Mouse (Mus musculus): ENCODE results near the gene Olfr283. TPM values are rescaled to one million over a fixed set of nuclear protein-coding genes. Genes with fewer than 3 reads are reported as not detected.

The Olfr283 gene
- polyA plus RNA-seq, 1 experiment from 2014 or later = not detected

DNA sequence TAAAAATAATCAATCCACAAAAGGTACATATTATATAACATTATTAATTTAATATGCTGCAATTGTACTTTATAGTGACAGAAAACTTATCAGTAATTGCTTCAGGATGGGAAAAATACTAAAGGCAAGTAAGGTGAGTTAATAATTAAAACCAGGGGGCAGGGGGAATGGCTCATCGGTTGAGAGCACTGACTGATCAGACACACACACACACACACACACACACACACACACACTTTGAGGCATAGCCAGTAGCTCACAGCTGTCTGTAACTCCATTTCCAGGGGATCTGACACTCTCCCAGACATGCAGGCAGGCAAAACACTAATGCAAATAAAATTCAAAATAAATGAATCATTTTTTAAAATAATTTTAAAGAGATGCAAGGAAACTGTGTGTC is 16.4 kb upstream of the Olfr283 start:
- ATAC-seq (ENCODE audit: borderline replicate concordance, extremely low read depth, low FRiP score, low TSS enrichment) = no peak

DNA sequence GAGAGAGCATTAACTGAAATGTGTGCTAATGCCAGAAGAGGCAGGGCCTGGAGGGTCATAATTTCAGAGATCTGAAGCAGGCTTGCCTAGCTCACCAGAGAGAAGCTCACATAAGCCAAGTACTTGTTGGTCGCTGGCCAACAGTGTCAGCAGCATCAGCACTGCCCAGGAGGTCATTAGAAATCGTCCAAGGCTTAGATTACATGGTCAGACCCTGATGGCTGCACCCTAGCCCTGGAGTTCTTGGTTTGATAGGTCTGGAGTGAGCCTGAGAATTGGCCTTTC is 11.1 kb upstream of the Olfr283 start:
- no peak overlapping the region for H3K9ac ChIP-seq
- no peak overlapping the region for H3K27ac ChIP-seq
- H3K4me2 ChIP-seq = no peak overlapping the region
- peak; percentile 70 for ATAC-seq (ENCODE audit: borderline replicate concordance, extremely low read depth, low FRiP score, low TSS enrichment)
- H3K9me3 ChIP-seq = no peaks in the 10 kb centered on the region
- H3K36me3 ChIP-seq = no peaks in the 10 kb centered on the region
- WGBS = 19% methylated on average over 2 of the region's 2 CpGs
- H3K4me3 ChIP-seq = no peak overlapping the region
- H3K27me3 ChIP-seq = no peaks in the 10 kb centered on the region
- H3K4me1 ChIP-seq = 0 out of 2 replicates have a peak, but pooled peaks cover 5% of the 10 kb centered on the region

More for the DNA sequence above, 16.4 kb upstream of the Olfr283 start:
- 56% methylated on average over 1 of the region's 1 CpGs for WGBS
- H3K9ac ChIP-seq = no peak overlapping the region
- H3K4me3 ChIP-seq = no peak overlapping the region
- no peaks in the 10 kb centered on the region for H3K9me3 ChIP-seq
- no peaks in the 10 kb centered on the region for H3K27me3 ChIP-seq
- H3K36me3 ChIP-seq = no peaks in the 10 kb centered on the region
- H3K4me2 ChIP-seq = no peak overlapping the region
- H3K4me1 ChIP-seq = no peaks in the 10 kb centered on the region
- no peak overlapping the region for H3K27ac ChIP-seq

DNA sequence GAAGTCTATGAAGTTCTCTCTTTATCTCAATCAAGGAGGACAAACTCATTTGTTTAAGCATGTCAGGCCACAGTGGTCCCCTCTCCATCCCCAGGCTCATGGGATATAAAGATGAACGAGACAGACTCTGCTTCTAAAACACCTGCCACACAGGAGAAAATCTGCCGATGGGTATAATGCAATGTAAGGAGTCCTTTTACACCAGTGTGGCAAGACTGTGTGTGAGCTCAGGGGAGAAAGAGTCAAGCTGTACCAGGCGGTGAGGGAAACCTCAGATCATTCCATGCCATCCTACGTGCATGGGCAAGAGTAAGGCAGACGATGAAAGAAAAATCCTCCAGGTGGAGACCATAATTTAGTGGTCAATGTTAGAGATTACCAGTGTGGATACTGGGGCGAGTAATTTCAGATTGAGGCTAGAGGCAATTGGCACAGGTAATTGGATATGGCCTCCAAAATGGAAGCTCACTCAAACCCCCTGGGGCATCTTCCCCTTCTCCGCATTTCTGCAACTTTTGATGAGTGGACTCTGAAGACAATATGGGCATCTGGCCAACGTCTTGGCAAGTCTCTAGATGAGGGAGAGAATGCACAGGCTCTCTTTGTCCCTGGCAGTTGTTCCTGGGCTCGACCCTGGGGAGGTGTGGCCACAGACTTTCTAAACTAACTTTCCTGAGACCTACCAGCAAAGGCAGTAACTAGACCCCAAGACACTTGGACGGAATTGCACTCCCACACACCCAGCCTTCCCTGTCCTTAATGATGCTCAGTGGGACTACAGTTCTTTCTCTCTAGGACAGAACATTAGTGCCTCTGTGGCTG is 10.5 kb upstream of the Olfr283 start:
- no peak; the same call in 1 of the 2 replicates for ATAC-seq (ENCODE audit: borderline replicate concordance, extremely low read depth, low FRiP score, low TSS enrichment)
- H3K4me2 ChIP-seq = no peak overlapping the region
- no peaks in the 10 kb centered on the region for H3K9me3 ChIP-seq
- H3K4me1 ChIP-seq = 0 out of 2 replicates have a peak, but pooled peaks cover 5% of the 10 kb centered on the region
- WGBS = 56% methylated on average over 10 of the region's 10 CpGs
- H3K4me3 ChIP-seq = no peak overlapping the region
- no peaks in the 10 kb centered on the region for H3K36me3 ChIP-seq
- H3K27ac ChIP-seq = no peak overlapping the region
- no peak overlapping the region for H3K9ac ChIP-seq
- H3K27me3 ChIP-seq = no peaks in the 10 kb centered on the region

DNA sequence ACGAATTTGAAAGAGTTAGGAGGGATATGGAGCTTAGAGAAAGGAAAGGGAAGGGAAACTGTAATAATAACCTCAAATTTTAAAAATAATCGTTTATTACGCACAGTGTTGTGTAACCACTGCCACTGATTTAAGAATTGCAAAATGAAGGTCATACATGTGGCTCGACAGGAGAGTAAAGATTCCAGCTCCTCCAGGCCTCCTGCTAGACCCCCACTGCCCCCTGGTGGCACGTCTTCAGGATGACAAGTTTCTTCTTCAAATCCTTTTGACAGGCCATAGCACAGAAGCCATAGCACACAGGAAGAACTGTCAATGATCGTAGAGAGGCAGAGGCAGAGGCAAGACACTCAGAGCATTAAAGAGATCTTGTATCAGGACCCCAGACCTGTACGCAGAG is 9.1 kb upstream of the Olfr283 start:
- H3K9me3 ChIP-seq = no peaks in the 10 kb centered on the region
- no peak overlapping the region for H3K27ac ChIP-seq
- no peak overlapping the region for H3K4me3 ChIP-seq
- ATAC-seq (ENCODE audit: borderline replicate concordance, extremely low read depth, low FRiP score, low TSS enrichment) = peak; percentile 66; the same call in 1 of the 2 replicates
- H3K27me3 ChIP-seq = no peaks in the 10 kb centered on the region
- H3K9ac ChIP-seq = no peak overlapping the region
- no peaks in the 10 kb centered on the region for H3K36me3 ChIP-seq
- 0 out of 2 replicates have a peak, but pooled peaks cover 5% of the 10 kb centered on the region for H3K4me1 ChIP-seq
- 24% methylated on average over 7 of the region's 7 CpGs for WGBS
- no peak overlapping the region for H3K4me2 ChIP-seq

DNA sequence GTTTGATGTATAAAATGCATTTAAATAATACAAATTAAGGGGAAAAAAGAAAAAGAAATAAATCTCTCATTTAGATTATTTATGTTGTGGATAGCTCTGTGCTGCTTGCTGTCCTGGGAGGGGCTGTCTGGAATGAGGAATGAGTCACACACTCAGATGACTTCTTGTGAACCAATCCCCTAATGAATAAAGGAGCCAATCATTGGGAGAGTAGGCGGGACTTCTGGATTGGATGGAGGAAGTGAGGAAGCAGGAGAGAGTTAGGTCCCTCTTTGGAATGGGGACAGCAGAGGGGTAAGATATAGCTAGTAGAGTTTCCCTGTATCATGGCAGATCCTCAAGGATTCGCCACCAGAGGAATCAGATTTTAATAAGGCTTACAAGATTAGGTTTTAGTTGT is 6.9 kb upstream of the Olfr283 start:
- Histone ChIP-seq H3K4me1 (0 out of 2 replicates have a peak, but pooled peaks cover 5% of the 10 kb centered on the region), H3K27ac (no peak overlapping the region), H3K9ac (no peak overlapping the region), H3K27me3 (no peaks in the 10 kb centered on the region), H3K4me2 (no peak overlapping the region), H3K9me3 (no peaks in the 10 kb centered on the region), H3K36me3 (no peaks in the 10 kb centered on the region), H3K4me3 (no peak overlapping the region)
- 75% methylated on average over 2 of the region's 2 CpGs for WGBS
- ATAC-seq (ENCODE audit: borderline replicate concordance, extremely low read depth, low FRiP score, low TSS enrichment) = no peak

DNA sequence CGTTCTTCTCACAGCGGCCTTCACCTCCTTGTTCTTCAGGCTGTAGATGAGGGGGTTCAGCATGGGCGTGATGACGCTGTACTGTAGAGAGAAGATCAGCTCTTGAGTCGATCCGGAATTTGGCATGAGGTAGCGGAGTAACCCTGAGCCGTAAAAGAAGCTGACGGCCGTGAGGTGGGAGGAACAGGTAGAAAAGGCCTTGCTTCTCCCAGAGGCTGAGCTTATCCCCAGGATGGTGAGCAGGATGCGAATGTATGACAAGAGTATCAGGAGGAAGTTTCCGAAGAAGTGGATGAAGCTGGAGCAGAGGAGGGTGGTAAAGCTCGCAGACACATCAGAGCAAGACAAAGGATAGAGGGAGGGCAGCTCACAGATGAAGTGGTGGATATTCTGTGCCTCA is 2.5 kb downstream of the Olfr283 start:
- Histone ChIP-seq H3K4me2 (no peak overlapping the region), H3K36me3 (no peaks in the 10 kb centered on the region), H3K27me3 (no peaks in the 10 kb centered on the region), H3K9ac (no peak overlapping the region), H3K9me3 (no peaks in the 10 kb centered on the region), H3K27ac (no peak overlapping the region), H3K4me3 (no peak overlapping the region), H3K4me1 (no peaks in the 10 kb centered on the region)
- no peak for ATAC-seq (ENCODE audit: borderline replicate concordance, extremely low read depth, low FRiP score, low TSS enrichment)
- 89% methylated on average over 13 of the region's 13 CpGs for WGBS

DNA sequence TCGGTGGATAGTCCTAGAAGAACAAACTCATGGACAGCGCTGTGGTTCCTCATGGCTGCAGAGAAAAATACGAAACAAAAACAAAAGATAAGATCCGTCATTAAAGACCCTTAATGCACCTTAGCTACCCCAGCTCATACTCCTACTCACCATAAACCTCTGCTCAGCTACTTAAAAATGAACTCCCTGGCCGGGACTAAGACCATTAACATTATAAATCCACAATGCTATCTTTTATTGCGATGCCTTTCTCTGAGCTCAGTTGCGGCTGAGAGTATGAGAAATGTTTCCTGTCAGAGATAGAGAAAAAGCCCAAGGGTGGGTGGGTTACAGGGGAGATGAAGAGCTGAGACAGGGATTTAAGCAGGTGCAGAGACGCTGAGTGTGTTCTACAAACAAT is 39.9 kb downstream of the Olfr283 start, which contains the start of gene Olfr284:
Gene Olfr284 (minus strand): TSS at position 101 of the 400 bp plus-strand sequence.
- Histone ChIP-seq H3K27me3 (no peaks in the 10 kb centered on the region; the same call in 1 of the 2 replicates), H3K4me2 (no peak within 1 kb of the TSS), H3K36me3 (no peaks in the 10 kb centered on the region), H3K4me1 (no peaks in the 10 kb centered on the region), H3K9ac (no peak within 1 kb of the TSS), H3K27ac (no peak within 1 kb of the TSS), H3K4me3 (no peak within 1 kb of the TSS), H3K9me3 (no peaks in the 10 kb centered on the region)
- 70% methylated on average over 8 of the region's 8 CpGs for WGBS
- no peak for ATAC-seq (ENCODE audit: borderline replicate concordance, extremely low read depth, low FRiP score, low TSS enrichment)

Other genes starting within 250 kb of the Olfr283 start
- 43.6 and 44.4 TPM in 2 replicates for gene Asb8, start 215.3 kb downstream of the Olfr283 start, polyA plus RNA-seq (2015; fragmentation: Nextera tagmentation; extraction: Ambion mirVana)
- gene Ccdc184, start 213.8 kb downstream of the Olfr283 start, polyA plus RNA-seq (2015; fragmentation: Nextera tagmentation; extraction: Ambion mirVana) = 0.07 and 0.15 TPM in 2 replicates
- not detected in 2 replicates for gene Olfr288, start 185.4 kb downstream of the Olfr283 start, polyA plus RNA-seq (2015; fragmentation: Nextera tagmentation; extraction: Ambion mirVana)
- gene Gm44579, start 160.0 kb downstream of the Olfr283 start, polyA plus RNA-seq (2015; fragmentation: Nextera tagmentation; extraction: Ambion mirVana) = not detected in 2 replicates
- not detected in 2 replicates for gene Olfr287, start 159.9 kb downstream of the Olfr283 start, polyA plus RNA-seq (2015; fragmentation: Nextera tagmentation; extraction: Ambion mirVana)
- gene Olfr286, start 146.5 kb downstream of the Olfr283 start, polyA plus RNA-seq (2015; fragmentation: Nextera tagmentation; extraction: Ambion mirVana) = not detected in 2 replicates
- gene H1fnt, start 123.7 kb downstream of the Olfr283 start, polyA plus RNA-seq (2015; fragmentation: Nextera tagmentation; extraction: Ambion mirVana) = not detected in 2 replicates
- 0.73 and 0.86 TPM in 2 replicates for gene Zfp641, start 84.8 kb downstream of the Olfr283 start, polyA plus RNA-seq (2015; fragmentation: Nextera tagmentation; extraction: Ambion mirVana)
- gene Olfr285, start 63.6 kb downstream of the Olfr283 start, polyA plus RNA-seq (2015; fragmentation: Nextera tagmentation; extraction: Ambion mirVana) = not detected in 2 replicates
- gene Olfr284, start 40.0 kb downstream of the Olfr283 start, polyA plus RNA-seq (2015; fragmentation: Nextera tagmentation; extraction: Ambion mirVana) = not detected in 2 replicates
- not detected in 2 replicates for gene Olfr282, start 50.3 kb upstream of the Olfr283 start, polyA plus RNA-seq (2015; fragmentation: Nextera tagmentation; extraction: Ambion mirVana)
- not detected in 2 replicates for gene Olfr281, start 71.6 kb upstream of the Olfr283 start, polyA plus RNA-seq (2015; fragmentation: Nextera tagmentation; extraction: Ambion mirVana)
- gene OR5BS1P, start 89.0 kb upstream of the Olfr283 start, polyA plus RNA-seq (2015; fragmentation: Nextera tagmentation; extraction: Ambion mirVana) = not detected in 2 replicates
- gene Lalba, start 101.8 kb upstream of the Olfr283 start, polyA plus RNA-seq (2015; fragmentation: Nextera tagmentation; extraction: Ambion mirVana) = 0.21 and 0.40 TPM in 2 replicates
- gene Olfr279, start 111.5 kb upstream of the Olfr283 start, polyA plus RNA-seq (2015; fragmentation: Nextera tagmentation; extraction: Ambion mirVana) = not detected in 2 replicates
- gene Kansl2, start 153.3 kb upstream of the Olfr283 start, polyA plus RNA-seq (2015; fragmentation: Nextera tagmentation; extraction: Ambion mirVana) = 112 TPM in 2 replicates
- gene Ccnt1, start 190.0 kb upstream of the Olfr283 start, polyA plus RNA-seq (2015; fragmentation: Nextera tagmentation; extraction: Ambion mirVana) = 51.4 and 56.3 TPM in 2 replicates
- gene 4930415O20Rik, start 190.1 kb upstream of the Olfr283 start, polyA plus RNA-seq (2015; fragmentation: Nextera tagmentation; extraction: Ambion mirVana) = not detected in 2 replicates
- gene Adcy6, start 229.1 kb upstream of the Olfr283 start, polyA plus RNA-seq (2015; fragmentation: Nextera tagmentation; extraction: Ambion mirVana) = 22.4 and 23.2 TPM in 2 replicates
- gene Cacnb3, start 249.9 kb upstream of the Olfr283 start, polyA plus RNA-seq (2015; fragmentation: Nextera tagmentation; extraction: Ambion mirVana) = 26.7 and 27.2 TPM in 2 replicates

Data from lung, embryonic 15.5 days (tissue).